Mouse (Mus musculus): Measurements from ENCODE around the gene Ugt1a2.

The Ugt1a2 gene

DNA sequence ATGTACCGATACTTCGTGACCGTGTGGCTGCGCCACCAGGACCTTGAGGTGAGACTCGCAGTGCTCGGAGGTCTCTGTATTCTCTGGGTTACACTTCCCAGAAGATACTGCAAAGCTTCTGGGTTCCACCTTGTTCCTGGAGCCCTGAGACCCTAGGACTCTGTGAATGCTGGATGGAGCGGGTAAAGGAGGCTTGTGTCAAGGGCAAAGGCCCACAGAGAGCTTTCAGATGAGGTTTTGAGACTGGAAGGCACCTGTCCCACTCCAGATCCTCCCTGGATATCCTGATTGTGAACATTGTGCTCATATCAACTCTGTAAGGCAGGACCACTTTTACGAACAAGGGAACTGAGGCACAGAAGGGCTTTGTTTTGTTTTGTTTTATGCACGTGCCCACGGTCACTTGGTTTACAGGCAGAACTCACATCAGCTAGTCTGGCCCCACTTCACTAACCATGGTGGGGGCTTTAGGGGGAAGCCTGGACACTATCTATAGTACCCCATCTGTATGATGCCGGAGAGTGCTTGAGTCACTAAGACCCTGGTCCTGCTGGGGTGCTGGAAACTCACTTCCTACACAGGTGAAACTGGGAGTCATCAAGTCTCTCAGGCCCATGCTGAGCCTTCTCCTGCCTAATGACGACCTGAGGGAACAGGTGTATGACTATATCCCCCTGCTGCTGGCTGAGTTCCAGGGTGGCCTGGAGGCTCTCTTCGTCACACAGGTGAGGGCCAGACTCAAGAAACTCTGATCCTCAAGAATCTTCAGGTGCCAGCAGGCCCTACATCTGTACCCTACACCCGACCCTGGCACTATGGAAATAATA is 33.2 kb downstream of the Ugt1a2 start:
- no peak for DNase-seq (ENCODE audit: low spot score in 2 of 2)

GRCm38 (mm10) chr1:88234248-88234610 is 33.8 kb downstream of the Ugt1a2 start:
- DNase-seq (ENCODE audit: low spot score in 2 of 2): no peak

- DNase-seq (ENCODE audit: low spot score in 2 of 2): no peak
Observed at GRCm38 (mm10) chr1:88234646-88235045, 34.2 kb downstream of the Ugt1a2 start.

- DNase-seq (ENCODE audit: low spot score in 2 of 2): no peak
Observed at GRCm38 (mm10) chr1:88235046-88235893, 34.9 kb downstream of the Ugt1a2 start.

GRCm38 (mm10) chr1:88235894-88236415 is 35.6 kb downstream of the Ugt1a2 start:
- DNase-seq (ENCODE audit: low spot score in 2 of 2): no peak

- no peak for DNase-seq (ENCODE audit: low spot score in 2 of 2)
Observed at GRCm38 (mm10) chr1:88237311-88237710, 36.9 kb downstream of the Ugt1a2 start.

GRCm38 (mm10) chr1:88238771-88239170 is 38.4 kb downstream of the Ugt1a2 start:
- DNase-seq (ENCODE audit: low spot score in 2 of 2): no peak

DNA sequence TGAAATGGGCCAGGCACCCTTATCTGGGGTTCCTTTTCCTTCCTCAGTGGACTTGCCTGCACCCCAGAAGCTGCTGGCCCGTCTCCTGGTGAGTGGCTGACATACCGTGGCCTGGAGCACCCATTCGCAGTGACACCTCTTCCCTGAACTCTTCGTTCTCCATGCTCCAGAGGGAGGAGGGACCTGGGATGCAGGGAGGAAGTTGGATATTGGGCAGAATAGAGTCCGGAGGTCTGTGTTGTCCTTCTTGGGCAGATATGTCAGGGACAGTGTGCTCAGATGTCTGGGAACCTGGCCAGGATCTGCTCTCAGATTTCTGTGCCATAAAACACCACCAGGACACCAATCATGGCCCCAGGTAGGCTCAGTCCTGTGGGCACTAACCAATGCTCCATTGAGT is 39.7 kb downstream of the Ugt1a2 start:
- no peak for DNase-seq (ENCODE audit: low spot score in 2 of 2)

- no peak for DNase-seq (ENCODE audit: low spot score in 2 of 2)
Observed at GRCm38 (mm10) chr1:88240579-88240978, 40.2 kb downstream of the Ugt1a2 start.

DNA sequence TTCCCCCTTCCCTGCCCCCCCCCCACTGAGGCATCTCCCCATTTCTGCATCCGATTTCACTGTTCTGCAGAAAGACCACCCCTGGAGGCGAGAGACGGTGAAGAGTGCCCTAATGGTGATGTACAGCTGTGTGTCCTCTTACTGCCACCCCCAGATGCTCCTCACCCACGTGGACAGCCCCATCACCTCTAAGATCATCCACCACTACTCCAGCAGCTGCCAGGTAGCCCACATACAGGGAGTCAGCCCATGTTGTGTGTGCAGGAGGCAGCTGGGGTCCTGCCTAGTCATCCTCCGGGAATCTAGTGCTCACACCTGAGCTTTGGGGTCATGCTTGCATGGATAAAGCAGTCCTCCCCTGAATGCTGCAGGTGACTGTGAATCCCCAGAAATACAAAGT is 43.5 kb downstream of the Ugt1a2 start:
- no peak for DNase-seq (ENCODE audit: low spot score in 2 of 2)

GRCm38 (mm10) chr1:88245881-88246280 is 45.5 kb downstream of the Ugt1a2 start:
- DNase-seq (ENCODE audit: low spot score in 2 of 2): no peak

DNA sequence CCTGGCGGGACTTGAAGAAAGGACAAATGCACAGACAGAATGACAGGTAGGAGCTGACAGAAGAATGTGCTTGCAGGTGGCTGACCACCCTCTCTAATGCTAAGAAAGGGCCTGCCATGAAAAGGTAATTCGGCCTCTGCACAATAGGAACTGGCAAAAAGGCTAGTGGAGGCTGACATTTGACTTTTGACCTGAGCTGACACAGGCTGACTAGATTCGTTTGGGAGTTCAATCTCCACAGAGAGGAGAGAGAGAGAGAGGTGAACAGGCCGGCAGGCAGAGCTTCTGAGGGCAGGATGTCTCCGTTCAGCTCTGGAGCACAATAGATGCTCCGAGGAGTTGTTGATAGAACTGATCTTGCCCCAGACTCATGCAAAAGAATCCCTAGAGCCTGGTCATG is 46.0 kb downstream of the Ugt1a2 start:
- DNase-seq (ENCODE audit: low spot score in 2 of 2): no peak

GRCm38 (mm10) chr1:88247660-88248059 is 47.3 kb downstream of the Ugt1a2 start:
- DNase-seq (ENCODE audit: low spot score in 2 of 2): no peak

- DNase-seq (ENCODE audit: low spot score in 2 of 2): no peak
Observed at GRCm38 (mm10) chr1:88248658-88249057, 48.3 kb downstream of the Ugt1a2 start.

GRCm38 (mm10) chr1:88249596-88249995 is 49.2 kb downstream of the Ugt1a2 start:
- no peak for DNase-seq (ENCODE audit: low spot score in 2 of 2)

DNA sequence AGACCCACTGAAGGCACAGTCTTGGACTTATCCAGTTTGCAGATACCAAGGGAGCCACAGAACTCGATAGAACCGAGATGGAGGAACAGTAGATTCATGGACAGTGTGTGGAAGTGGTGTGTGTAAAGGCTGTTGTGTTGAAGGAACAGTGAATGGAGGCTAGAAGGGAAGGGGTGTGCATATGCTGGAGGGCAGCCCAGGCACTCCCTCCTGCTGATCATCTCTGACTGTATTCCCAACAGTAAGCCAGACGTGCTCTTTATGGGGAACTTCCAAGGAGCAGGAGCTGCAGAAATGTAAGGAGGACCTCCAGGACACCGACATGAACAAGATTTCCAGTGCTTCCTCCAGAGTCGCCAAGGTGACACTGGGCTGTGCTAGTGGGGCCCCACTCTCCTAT is 49.6 kb downstream of the Ugt1a2 start:
- DNase-seq (ENCODE audit: low spot score in 2 of 2): no peak

GRCm38 (mm10) chr1:88253106-88253505 is 52.7 kb downstream of the Ugt1a2 start:
- no peak for DNase-seq (ENCODE audit: low spot score in 2 of 2)

DNA sequence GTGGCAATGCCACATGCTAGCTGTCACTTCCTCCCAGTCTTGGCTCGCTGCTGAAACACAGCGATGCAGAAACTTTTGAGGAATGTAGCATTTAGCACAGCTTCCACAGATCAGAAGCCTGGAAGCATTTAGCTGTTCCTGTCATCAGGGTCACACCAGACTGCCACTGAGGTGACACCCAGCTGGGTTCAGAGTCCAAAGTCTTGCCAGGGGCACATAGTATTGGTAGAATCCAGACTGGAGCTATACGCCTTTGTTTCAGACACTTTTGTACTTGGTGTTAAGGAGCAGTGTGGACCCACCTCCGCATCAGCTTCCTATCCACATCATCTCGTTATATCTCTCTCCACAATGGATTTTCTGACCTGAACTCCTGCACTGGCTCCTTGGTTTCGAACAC is 53.1 kb downstream of the Ugt1a2 start:
- DNase-seq (ENCODE audit: low spot score in 2 of 2): no peak

- DNase-seq (ENCODE audit: low spot score in 2 of 2): no peak
Observed at GRCm38 (mm10) chr1:88254793-88255465, 54.5 kb downstream of the Ugt1a2 start.

GRCm38 (mm10) chr1:88255466-88255857 is 55.1 kb downstream of the Ugt1a2 start:
- no peak for DNase-seq (ENCODE audit: low spot score in 2 of 2)

DNA sequence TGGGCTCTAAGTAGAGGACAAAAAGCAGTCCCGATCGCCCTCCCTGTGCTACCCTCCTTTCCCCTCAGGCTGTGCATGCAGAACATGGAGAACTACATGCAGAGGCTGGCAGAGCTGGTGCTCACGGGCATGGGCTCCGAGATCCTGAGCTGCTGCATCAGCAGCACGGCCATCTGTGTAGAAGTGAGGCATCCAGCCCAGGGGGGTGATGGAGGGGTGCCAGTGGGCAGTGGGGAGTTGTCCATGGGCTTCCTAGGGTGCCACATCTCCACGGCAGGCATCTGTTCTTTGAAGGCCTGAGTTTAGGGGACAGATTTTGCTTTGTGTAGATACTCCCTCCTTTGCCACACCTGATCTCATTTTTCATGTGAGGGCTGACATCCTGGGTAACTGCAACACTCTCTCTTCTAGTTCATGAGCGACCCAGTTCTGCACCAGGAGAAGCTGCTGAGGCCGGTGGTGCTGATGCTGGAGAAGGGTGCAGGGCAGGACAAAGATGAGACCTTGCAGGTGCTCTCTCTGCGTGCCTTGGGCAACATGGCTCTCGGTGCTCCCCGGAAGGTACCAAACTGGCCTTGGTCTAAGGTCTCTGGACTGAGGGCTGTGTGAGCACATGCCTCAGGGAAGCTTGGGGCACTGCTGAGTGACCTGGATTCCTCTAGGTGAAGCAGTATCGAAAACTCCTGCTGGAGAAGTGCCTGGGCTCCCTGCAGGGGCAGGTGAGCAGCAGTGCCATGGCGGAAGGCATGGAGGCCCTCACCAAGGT is 55.8 kb downstream of the Ugt1a2 start:
- DNase-seq (ENCODE audit: low spot score in 2 of 2): no peak
